Mouse (Mus musculus): ENCODE results near the gene Olfr485.
"Not testable (repeated sequence)": the region's sequence is repeated elsewhere in the genome, so short reads cannot be mapped to it uniquely, and the experiment has no call there.

The Olfr485 gene

GRCm38 (mm10) chr7:108159771-108160170 is at the start of gene Olfr485:
Gene Olfr485, minus strand, starts transcription at chr7:108159871.
- DNase-seq (ENCODE audit: low read depth): no peak

- no peak for DNase-seq (ENCODE audit: low read depth)
Measured at GRCm38 (mm10) chr7:108196938-108197337, 37.3 kb upstream of the Olfr485 start.

DNA sequence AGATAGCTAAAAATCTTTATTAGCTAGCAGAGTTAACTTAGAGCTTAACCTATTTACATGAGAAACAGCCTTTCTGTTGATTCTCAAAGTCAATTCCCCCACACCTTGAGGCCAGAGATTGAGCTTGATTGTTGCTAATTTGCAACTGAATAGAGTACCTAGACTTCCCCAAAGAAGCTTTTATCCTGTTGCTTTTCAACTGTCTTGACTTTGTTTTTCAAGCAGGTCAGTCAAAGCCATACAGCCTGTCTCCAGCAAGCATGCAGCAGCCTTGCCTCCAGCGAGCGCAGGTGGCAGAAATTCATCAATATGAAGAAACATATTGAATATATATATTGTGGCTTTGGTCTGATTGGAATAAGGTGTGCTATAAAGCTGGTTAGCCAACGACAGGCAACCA is 36.7 kb upstream of the Olfr485 start:
- DNase-seq (ENCODE audit: low read depth): not testable (repeated sequence)

- DNase-seq (ENCODE audit: low read depth): not testable (repeated sequence)
Measured at GRCm38 (mm10) chr7:108192714-108193113, 33.0 kb upstream of the Olfr485 start.

- DNase-seq (ENCODE audit: low read depth): not testable (repeated sequence)
Measured at GRCm38 (mm10) chr7:108191196-108191595, 31.5 kb upstream of the Olfr485 start.

DNA sequence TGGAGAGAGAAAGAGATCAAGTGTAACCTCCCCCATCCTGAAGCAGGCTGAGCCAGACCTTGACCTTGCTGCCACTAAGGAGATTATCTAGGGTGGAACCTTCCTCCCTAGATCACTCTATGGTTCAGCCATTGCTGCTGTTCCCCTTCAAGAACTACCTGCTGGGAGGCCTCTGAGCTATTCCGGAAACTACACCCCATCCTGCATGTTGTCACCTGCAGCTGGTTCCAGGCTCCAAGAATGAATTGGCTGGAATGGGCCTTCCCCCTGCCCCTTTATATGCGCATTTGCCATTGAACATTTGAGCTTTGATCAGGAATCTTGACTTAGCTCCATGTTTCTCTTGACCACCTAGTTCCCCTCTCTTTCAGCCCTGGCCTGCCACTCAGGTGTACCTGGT is 25.6 kb upstream of the Olfr485 start:
- DNase-seq (ENCODE audit: low read depth): not testable (repeated sequence)

DNA sequence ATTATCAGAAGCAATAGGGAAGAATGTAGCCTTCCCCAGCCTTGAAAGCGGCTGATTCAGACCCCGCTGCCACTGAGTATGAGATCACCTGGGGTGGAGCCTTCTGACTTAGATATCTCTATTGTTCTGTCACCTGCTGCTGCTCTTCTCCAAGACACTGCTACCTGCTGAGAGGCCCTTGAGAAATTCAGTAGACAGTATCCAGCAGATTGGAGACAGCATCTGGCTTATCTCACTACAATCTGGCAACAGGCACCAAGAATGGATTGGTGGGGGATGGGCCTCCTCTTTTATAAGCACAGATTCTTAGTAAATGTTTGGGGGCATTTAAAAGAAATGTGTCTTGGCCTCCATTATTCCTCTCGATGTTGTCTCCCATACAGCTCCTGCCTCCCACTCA is 24.7 kb upstream of the Olfr485 start:
- not testable (repeated sequence) for DNase-seq (ENCODE audit: low read depth)

DNA sequence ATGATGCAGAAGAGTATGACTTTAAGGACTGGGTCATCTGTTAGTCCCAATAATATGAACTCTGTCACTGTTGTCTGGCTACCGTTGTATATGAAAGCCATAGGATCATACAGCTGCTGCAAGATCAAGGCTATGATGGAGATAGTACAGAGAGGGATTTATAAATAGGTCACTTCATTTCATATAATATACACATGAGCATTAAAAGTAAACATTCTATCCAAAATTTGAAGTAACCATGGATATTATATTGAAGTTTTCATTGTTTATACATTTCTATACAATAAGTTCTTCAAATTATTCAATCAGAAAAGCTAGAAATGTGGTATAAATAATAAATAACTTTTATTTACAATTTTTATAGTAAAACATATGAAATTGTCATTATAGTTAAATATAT is 13.0 kb upstream of the Olfr485 start, which contains the start of gene Olfr486:
Gene Olfr486 (minus strand): TSS at position 101 of the 400 bp plus-strand sequence.
- not testable (repeated sequence) for DNase-seq (ENCODE audit: low read depth)

DNA sequence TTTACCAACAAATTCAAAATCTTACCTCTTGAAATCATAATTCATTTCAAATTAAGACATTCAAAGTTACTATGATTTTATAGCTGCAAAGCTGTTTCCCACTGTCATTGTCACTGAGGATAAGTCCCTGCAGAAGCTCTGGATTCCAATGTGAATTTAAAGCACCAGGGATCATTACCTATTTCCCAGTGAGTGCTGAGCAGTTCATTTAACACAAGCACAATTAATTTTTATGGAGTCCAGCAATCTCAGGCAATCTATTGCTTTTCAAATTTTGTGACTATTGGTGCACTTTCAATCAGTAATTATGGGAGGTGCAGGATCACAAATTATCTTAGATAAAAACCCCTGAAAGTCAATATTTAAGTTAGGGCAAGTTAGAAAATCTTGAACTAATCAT is 32.3 kb downstream of the Olfr485 start, which contains the start of gene Olfr484:
Gene Olfr484 (minus strand): TSS at position 101 of the 400 bp plus-strand sequence.
- no peak for DNase-seq (ENCODE audit: low read depth)

DNA sequence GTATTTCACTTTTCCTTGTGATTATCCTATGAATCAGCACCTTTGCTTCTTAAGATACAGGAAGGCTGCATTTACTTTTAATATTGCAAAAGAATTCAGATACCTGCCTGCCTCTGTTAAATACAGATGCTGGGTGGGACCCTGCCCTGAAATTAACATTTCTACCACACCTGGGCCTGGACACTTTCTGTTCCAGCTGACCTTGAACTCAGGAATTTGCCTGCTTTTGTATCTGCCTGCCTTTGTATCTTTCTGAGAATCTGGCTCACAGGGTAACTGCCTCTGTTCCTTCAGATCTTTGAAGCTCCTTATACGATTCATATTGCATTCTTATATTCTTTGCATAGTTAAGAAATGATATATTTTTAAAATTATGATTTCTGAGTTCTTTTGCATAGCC is 38.3 kb downstream of the Olfr485 start:
- no peak for DNase-seq (ENCODE audit: low read depth)

- DNase-seq (ENCODE audit: low read depth): no peak
Measured at GRCm38 (mm10) chr7:108120681-108121080, 39.0 kb downstream of the Olfr485 start.
